9 mouse cellular contexts compared by ENCODE assay signal in the genomic region with DNA sequence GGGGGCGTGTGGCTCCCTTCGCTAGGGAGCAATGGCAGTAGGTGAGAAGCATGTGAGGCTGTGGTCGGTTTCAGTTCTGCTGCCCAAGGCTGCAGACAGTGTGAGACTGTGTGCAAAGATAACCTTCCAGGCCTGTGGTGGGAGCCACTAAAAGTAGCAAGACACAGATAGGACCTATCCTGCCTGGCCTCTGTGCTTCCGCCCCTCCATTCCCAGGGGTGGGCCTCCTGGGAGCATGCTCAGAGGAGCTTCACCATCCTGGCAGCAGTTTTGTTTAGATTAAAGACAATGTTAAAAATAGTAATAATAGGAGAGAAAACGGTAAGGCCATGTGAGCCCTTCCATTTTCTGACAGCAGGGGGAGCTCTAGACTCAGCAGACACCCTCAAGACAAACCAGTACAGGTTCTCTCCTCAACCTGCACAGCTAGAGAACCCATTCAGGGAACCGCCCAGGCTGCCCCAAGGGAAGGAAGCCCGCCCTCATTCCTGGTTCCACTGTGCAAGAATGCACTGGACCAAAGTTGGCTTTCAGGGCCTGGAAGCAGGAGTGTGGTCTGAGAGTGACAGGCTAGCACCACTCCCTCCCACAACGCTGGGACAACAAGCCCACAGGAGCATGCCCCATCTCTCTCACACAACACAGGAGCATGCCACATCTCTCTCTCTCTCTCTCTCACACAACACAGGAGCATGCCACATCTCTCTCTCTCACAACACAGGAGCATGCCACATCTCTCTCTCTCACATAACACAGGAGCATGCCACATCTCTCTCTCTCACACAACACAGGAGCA. TPM values are rescaled to one million over a fixed set of nuclear protein-coding genes. Genes with fewer than 3 reads are reported as not detected.
A peak's percentile ranks its signal among the peaks of the same experiment; 100 is the strongest.
DNase-seq lines count a peak whose midpoint lies in the region; ATAC-seq and TF ChIP-seq lines count a peak whose summit lies in the region.
"Had no signal": no experiment of that assay in that cellular context is flagged by ENCODE, and none has a peak within 500 bp of the region (broad histone marks: within the 10 kb centered on the region; RNA-seq: fewer than 3 reads in every experiment).

No protein-coding gene starts in this region.

- peak; percentile 82 to 95 (median 84) for TF ChIP-seq CTCF in MEL (IDR thresholded peaks at IDR 0.05 in 2 of 3, conservative IDR thresholded peaks at IDR 0.05 in 1 of 3; ENCODE audit: control insufficient read depth in 1 of 3, insufficient read depth in 1 of 3, low read depth in 2 of 3, low read length in 3 of 3, poor library complexity in 1 of 3, severe bottlenecking in 1 of 3)
- peak; percentile 92 for TF ChIP-seq CTCF in forebrain, postnatal 0 days (IDR thresholded peaks at IDR 0.05; ENCODE audit: low read depth)
- peak; percentile 96 for TF ChIP-seq CTCF in layer of hippocampus, adult 2 months (conservative IDR thresholded peaks at IDR 0.05)
- peak; percentile 49 for TF ChIP-seq CTCF in olfactory bulb, adult 2 months (IDR thresholded peaks at IDR 0.05; ENCODE audit: insufficient read depth, low read depth, low read length)

- 39% methylated on average over 8 of the region's 8 CpGs for WGBS in forebrain, postnatal 0 days
- WGBS in olfactory bulb, adult 2 months = 18% methylated on average over 8 of the region's 8 CpGs

- peak; percentile 94 for TF ChIP-seq RAD21 in MEL (IDR thresholded peaks at IDR 0.05; ENCODE audit: low read depth, low read length)

- ATAC-seq in forebrain, postnatal 0 days = peak; percentile 91

- no peak overlapping the region for H3K9ac ChIP-seq in MEL (ENCODE audit: control insufficient read depth, low read depth, low read length, poor library complexity, severe bottlenecking)
- H3K9ac ChIP-seq in forebrain, postnatal 0 days = no peak overlapping the region

- no peak overlapping the region for H3K4me2 ChIP-seq in forebrain, postnatal 0 days (ENCODE audit: low read depth)

- no peaks in the 10 kb centered on the region for H3K79me2 ChIP-seq in MEL (ENCODE audit: control insufficient read depth, insufficient read depth, low read length, poor library complexity)

- no peak for TF ChIP-seq POLR2A in MEL (IDR thresholded peaks at IDR 0.05; ENCODE audit: control insufficient read depth in 1 of 2, insufficient read depth in 1 of 2, low read depth in 1 of 2, low read length in 2 of 2, poor library complexity in 1 of 2)
- no peak for TF ChIP-seq POLR2A in olfactory bulb, adult 2 months (IDR thresholded peaks at IDR 0.05; ENCODE audit: insufficient read depth, low read depth, low read length)

- no peak overlapping the region for H3K27ac ChIP-seq in MEL (ENCODE audit: control insufficient read depth, low read depth, low read length)
- no peak overlapping the region for H3K27ac ChIP-seq in forebrain, postnatal 0 days (ENCODE audit: low read depth, low read length)
- H3K27ac ChIP-seq in layer of hippocampus, adult 2 months = peak overlapping the region; percentile 53; the same call in 1 of the 2 replicates
- 0 out of 2 replicates have a peak overlapping the region, but pooled peaks have one; percentile 38 for H3K27ac ChIP-seq in olfactory bulb, adult 2 months (ENCODE audit: insufficient read depth, low read depth, low read length)

- peak; percentile 87 for DNase-seq in MEL (ENCODE audit: low read depth, low spot score)
- DNase-seq in cerebellum, adult 11-12 months = peak; percentile 59
- peak; percentile 89 for DNase-seq in forebrain, postnatal 0 days
- DNase-seq in heart, postnatal 4 days = peak; percentile 88
- peak; percentile 79 to 88 for DNase-seq in layer of hippocampus, adult 2 months (ENCODE audit: low spot score in 2 of 2)
- peak; percentile 77 to 78 for DNase-seq in lung, adult 18-20 months
- peak; percentile 51 for DNase-seq in testis, postnatal 14 days (ENCODE audit: low spot score)

- H3K36me3 ChIP-seq in MEL (ENCODE audit: control insufficient read depth in 1 of 2, insufficient read depth in 2 of 2, low read length in 2 of 2) = no peaks in the 10 kb centered on the region
- no peaks in the 10 kb centered on the region for H3K36me3 ChIP-seq in forebrain, postnatal 0 days (ENCODE audit: insufficient read depth)

- H3K4me3 ChIP-seq in MEL (ENCODE audit: control insufficient read depth in 1 of 2, insufficient read depth in 1 of 2, low read depth in 2 of 2, low read length in 2 of 2) = no peak overlapping the region
- H3K4me3 ChIP-seq in forebrain, postnatal 0 days (ENCODE audit: low read depth, low read length) = no peak overlapping the region
- H3K4me3 ChIP-seq in layer of hippocampus, adult 2 months = no peak overlapping the region
- H3K4me3 ChIP-seq in olfactory bulb, adult 2 months (ENCODE audit: insufficient read depth, low read depth, low read length) = no peak overlapping the region
- H3K4me3 ChIP-seq: myocyte had no signal

- H3K9me3 ChIP-seq in MEL (replicated peaks; ENCODE audit: insufficient read depth, low read length) = no peaks in the 10 kb centered on the region
- no peaks in the 10 kb centered on the region for H3K9me3 ChIP-seq in forebrain, postnatal 0 days (ENCODE audit: low read length)

- no peaks in the 10 kb centered on the region for H3K27me3 ChIP-seq in MEL (ENCODE audit: control insufficient read depth in 1 of 2, insufficient read depth in 2 of 2, low read length in 2 of 2)
- no peaks in the 10 kb centered on the region for H3K27me3 ChIP-seq in forebrain, postnatal 0 days (ENCODE audit: insufficient read depth, low read length)

- TF ChIP-seq EP300 in MEL (IDR thresholded peaks at IDR 0.05; ENCODE audit: low read depth in 1 of 2, low read length in 2 of 2) = peak in 1 of 2 experiments; percentile 24; a peak in 1 of 4 replicates

- no peaks in the 10 kb centered on the region for H3K4me1 ChIP-seq in MEL (ENCODE audit: control insufficient read depth in 1 of 2, insufficient read depth in 2 of 2, low read length in 2 of 2)
- H3K4me1 ChIP-seq in forebrain, postnatal 0 days (ENCODE audit: insufficient read depth) = 0 out of 2 replicates have a peak, but pooled peaks cover 3% of the 10 kb centered on the region
- H3K4me1 ChIP-seq in olfactory bulb, adult 2 months (ENCODE audit: control insufficient read depth, insufficient read depth, low read length) = peaks cover 23% of the 10 kb centered on the region

TF ChIP-seq in MEL, 35 proteins besides CTCF, POLR2A, EP300 and RAD21:
- TF ChIP-seq MXI1 (IDR thresholded peaks at IDR 0.05; ENCODE audit: low read depth, low read length) (peak; percentile 45; the same call in 1 of the 2 replicates), NRF1 (IDR thresholded peaks at IDR 0.05; ENCODE audit: insufficient read depth, low read depth, low read length, poor library complexity, severe bottlenecking) (peak; percentile 73), MAX (IDR thresholded peaks at IDR 0.05; ENCODE audit: low read length) (peak; percentile 52; the same call in 1 of the 2 replicates), ETS1 (IDR thresholded peaks at IDR 0.05; ENCODE audit: low read depth, low read length) (0 out of 2 replicates have a peak, but pooled peaks have one; percentile 21), TCF12 (IDR thresholded peaks at IDR 0.05; ENCODE audit: low read depth, low read length) (0 out of 2 replicates have a peak, but pooled peaks have one; percentile 8), ZMIZ1 (IDR thresholded peaks at IDR 0.05; ENCODE audit: low read depth, low read length) (no peak), POLR2AphosphoS2 (IDR thresholded peaks at IDR 0.05; ENCODE audit: low read length) (no peak), TAL1 (IDR thresholded peaks at IDR 0.05; ENCODE audit: low read length) (no peak; the same call in 1 of the 2 replicates), CHD2 (IDR thresholded peaks at IDR 0.05; ENCODE audit: low read length) (no peak), MYC (IDR thresholded peaks at IDR 0.05; ENCODE audit: low read depth, low read length) (peak; percentile 87; the same call in 1 of the 2 replicates), TBP (IDR thresholded peaks at IDR 0.05; ENCODE audit: low read depth, low read length) (peak; percentile 18; the same call in 1 of the 2 replicates), USF2 (IDR thresholded peaks at IDR 0.05; ENCODE audit: borderline replicate concordance in 1 of 2, insufficient read depth in 1 of 2, low read depth in 1 of 2, low read length in 2 of 2) (no peak), SIN3A (IDR thresholded peaks at IDR 0.05; ENCODE audit: low read length) (peak; percentile 57), MEF2A (IDR thresholded peaks at IDR 0.05; ENCODE audit: extremely low read depth, insufficient replicate concordance, low read depth, low read length, poor library complexity, severe bottlenecking) (peak; percentile 61; the same call in 1 of the 2 replicates), HCFC1 (IDR thresholded peaks at IDR 0.05; ENCODE audit: low read depth, low read length) (0 out of 2 replicates have a peak, but pooled peaks have one; percentile 12), USF1 (IDR thresholded peaks at IDR 0.05; ENCODE audit: low read depth, low read length) (peak; percentile 48; the same call in 1 of the 2 replicates), SMC3 (IDR thresholded peaks at IDR 0.05; ENCODE audit: low read depth, low read length) (peak; percentile 96), ZC3H11A (IDR thresholded peaks at IDR 0.05; ENCODE audit: low read depth, low read length) (peak; percentile 93)

RNA-seq across cellular contexts. Expression of a gene that starts 50.0 kb away (rescaled TPM):
- total RNA-seq in MEL (2012; rRNA removed) = 31.2 and 39.5 TPM in 2 replicates
- 10 to 100 TPM in 1 of 2 experiments, not detected in 1; 33.0 TPM for polyA plus RNA-seq in MEL (2012; ENCODE audit: insufficient read depth in 1 of 2, insufficient read length in 2 of 2, low read depth in 1 of 2, low replicate concordance in 2 of 2, missing spikeins in 1 of 2)
- total RNA-seq in forebrain, postnatal 0 days (2014; rRNA removed) = 68.7 and 78.9 TPM in 2 replicates
- polyA plus RNA-seq in forebrain, postnatal 0 days (2015; fragmentation: Nextera tagmentation; extraction: Ambion mirVana) = 55.0 and 67.2 TPM in 2 replicates
- total RNA-seq in heart, postnatal 4 days (2021) = 10 to 100 TPM; 10.3 to 10.8 TPM
- 10 to 100 TPM; 83.0 to 89.2 TPM for total RNA-seq in layer of hippocampus, adult 2 months (2021)
- not detected in 2 replicates for polyA plus RNA-seq in olfactory bulb, adult 2 months (2012; ENCODE audit: insufficient read depth, insufficient read length, low replicate concordance, missing spikeins)

Comparison
In these comparisons a context has a peak if more than half of its experiments do, and no peak if none do; other contexts are left out.
1. H3K27ac ChIP-seq: peak in layer of hippocampus, adult 2 months (single experiment) and olfactory bulb, adult 2 months (single experiment); none in MEL (single experiment) and forebrain, postnatal 0 days (single experiment).
2. Peak in every context shown above with its lines, with median percentiles within 50 percentile points of each other: DNase-seq and CTCF ChIP-seq.